Comparison of ENCODE assay signal across 9 mouse cellular contexts in the genomic region with DNA sequence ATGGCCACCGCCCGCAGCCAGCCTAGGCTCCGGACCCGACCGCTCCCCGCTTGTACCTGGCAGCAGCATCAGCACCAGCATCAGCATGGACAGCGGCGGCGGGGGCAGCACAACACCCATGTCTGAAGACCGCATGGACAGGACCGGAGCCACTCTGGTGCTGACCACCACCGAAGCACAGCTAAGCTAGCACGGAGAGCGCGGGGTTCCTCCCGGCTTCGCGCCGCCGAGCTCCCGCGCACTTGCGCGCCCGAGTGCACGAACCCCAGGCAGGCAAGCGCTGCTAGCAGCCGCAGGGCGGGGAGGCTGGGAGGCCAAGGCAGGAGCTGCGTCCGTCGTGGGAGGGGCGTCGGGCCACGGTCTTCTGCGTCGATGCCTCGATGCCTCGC. TPM values are rescaled to one million over a fixed set of nuclear protein-coding genes. Genes with fewer than 3 reads are reported as not detected.
DNase-seq lines count a peak whose midpoint lies in the region; ATAC-seq and TF ChIP-seq lines count a peak whose summit lies in the region.
"Had no signal": no experiment of that assay in that cellular context is flagged by ENCODE, and none has a peak within 500 bp of the region (broad histone marks: within the 10 kb centered on the region; RNA-seq: fewer than 3 reads in every experiment).

Gene Chrna3, minus strand, starts transcription at position 288 of the 389 bp plus-strand sequence.

- H3K27ac ChIP-seq in left cerebral cortex, adult 2 months, result no peak within 1 kb of the TSS
- H3K27ac ChIP-seq in forebrain, embryonic 15.5 days (replicated peaks), result no peak within 1 kb of the TSS
- H3K27ac ChIP-seq in liver, embryonic 12.5 days, result no peak within 1 kb of the TSS
- H3K27ac ChIP-seq: macrophage had no signal

- WGBS in forebrain, embryonic 15.5 days, result 1% methylated on average over 36 of the region's 39 CpGs
- WGBS in liver, embryonic 12.5 days (ENCODE audit: insufficient replicate concordance), result 2% methylated on average over 39 of the region's 39 CpGs

- H3K4me2 ChIP-seq in forebrain, embryonic 15.5 days (replicated peaks), result peak within 1 kb of the TSS; percentile 89
- peak within 1 kb of the TSS; percentile 41; the same call in 1 of the 2 replicates for H3K4me2 ChIP-seq in liver, embryonic 12.5 days

- peak; percentile 78 for ATAC-seq in forebrain, embryonic 15.5 days (replicated peaks)
- ATAC-seq in liver, embryonic 12.5 days, result no peak
- ATAC-seq in megakaryocyte-erythroid progenitor cell, adult 5-6 weeks (replicated peaks; ENCODE audit: low FRiP score, low TSS enrichment, poor library complexity, severe bottlenecking), result no peak

- peaks cover 10% of the 10 kb centered on the region for H3K4me1 ChIP-seq in forebrain, embryonic 15.5 days
- H3K4me1 ChIP-seq in liver, embryonic 12.5 days, result peaks cover 5% of the 10 kb centered on the region; the same call in 1 of the 2 replicates

- peak within 1 kb of the TSS; percentile 30 for H3K4me3 ChIP-seq in left cerebral cortex, adult 2 months
- H3K4me3 ChIP-seq in forebrain, embryonic 15.5 days, result peak within 1 kb of the TSS; percentile 52
- H3K4me3 ChIP-seq in liver, embryonic 12.5 days, result peak within 1 kb of the TSS; percentile 10

- no peaks in the 10 kb centered on the region for H3K36me3 ChIP-seq in forebrain, embryonic 15.5 days
- no peaks in the 10 kb centered on the region for H3K36me3 ChIP-seq in liver, embryonic 12.5 days

- H3K9ac ChIP-seq in forebrain, embryonic 15.5 days (replicated peaks), result peak within 1 kb of the TSS; percentile 50
- H3K9ac ChIP-seq in liver, embryonic 12.5 days, result no peak within 1 kb of the TSS

- peaks cover 33% of the 10 kb centered on the region for H3K27me3 ChIP-seq in forebrain, embryonic 15.5 days
- H3K27me3 ChIP-seq in liver, embryonic 12.5 days (replicated peaks), result peaks cover 80% of the 10 kb centered on the region

- intact Hi-C loops in left cerebral cortex, adult 2 months (cut with DNase I), result loop anchor here (10.0 kb wide), 1 partner anchor 369 kb away; no protein-coding TSS in a partner anchor

- no peaks in the 10 kb centered on the region for H3K9me3 ChIP-seq in forebrain, embryonic 15.5 days
- no peaks in the 10 kb centered on the region for H3K9me3 ChIP-seq in liver, embryonic 12.5 days (replicated peaks)

- TF ChIP-seq CTCF in left cerebral cortex, adult 2 months (IDR thresholded peaks at IDR 0.05), result no peak

- peak in 1 of 2 experiments; percentile 18 for DNase-seq in left cerebral cortex, adult 2 months (ENCODE audit: extremely low spot score in 1 of 2, low spot score in 2 of 2)
- DNase-seq in left cerebral cortex, adult 8-10 months (ENCODE audit: low spot score in 2 of 2), result no peak
- peak; percentile 11 for DNase-seq in adrenal gland, postnatal 25 days
- DNase-seq in testis, postnatal 10 days (ENCODE audit: low spot score), result peak; percentile 56
- DNase-seq in right cerebral cortex, adult 2 months (ENCODE audit: low spot score in 2 of 2), result no peak

RNA-seq across cellular contexts. Expression of gene Chrna3, which starts in this region (rescaled TPM):
- under 1 TPM; 0.61 to 0.95 TPM for total RNA-seq in left cerebral cortex, adult 2 months (2021)
- total RNA-seq in left cerebral cortex, adult 8-10 months (2022), result 1 to 10 TPM in 1 of 4 experiments, under 1 TPM in 3; 0.57 to 1.1 (median 0.71) TPM
- total RNA-seq in adrenal gland, postnatal 25 days (2021), result 7.4 and 11.2 TPM in 2 replicates
- 3.7 and 3.8 TPM in 2 replicates for polyA plus RNA-seq in forebrain, embryonic 15.5 days (2015; fragmentation: Nextera tagmentation; extraction: Ambion mirVana)
- polyA plus RNA-seq in liver, embryonic 12.5 days (2016; fragmentation: Nextera tagmentation; extraction: Ambion mirVana), result 0.06 TPM in 1 of 2 replicates, not detected in the other
- not detected in 2 replicates for total RNA-seq in megakaryocyte-erythroid progenitor cell, adult 5-6 weeks (2014; fragmentation: Nextera tagmentation)
- not detected in 2 replicates for total RNA-seq in megakaryocyte-erythroid progenitor cell, adult 5-6 weeks (2017)
- polyA plus RNA-seq: macrophage had no signal

Comparison
In these comparisons a context has a peak if more than half of its experiments do, and no peak if none do; other contexts are left out.
1. DNase-seq: peak in adrenal gland, postnatal 25 days (single experiment) and testis, postnatal 10 days (single experiment); none in left cerebral cortex, adult 8-10 months (0 of 2) and right cerebral cortex, adult 2 months (0 of 2).
2. Peak in every context shown above with its lines, with median percentiles within 50 percentile points of each other: H3K4me3 ChIP-seq.